Mouse (Mus musculus) stomach, embryonic 14.5 days (tissue): ENCODE data around the gene Atp5s. TPM values are rescaled to one million over a fixed set of nuclear protein-coding genes. Genes with fewer than 3 reads are reported as not detected.

Experiments
- ATAC-seq: fragments of 200-750 bp; cut with Nextera tagmentation; 2 replicates; pipeline ENCODE4 v1.8.0; 2017; ENCODE audit warnings: low read depth, moderate TSS enrichment; ENCODE audit not compliant: insufficient number of reproducible peaks, insufficient read depth, low FRiP score
- H3K27ac ChIP-seq: fragments of 300-500 bp; sonication (generic); 2 replicates; pipeline ENCODE4 v1.5.1; 2014; ENCODE audit warnings: mild to moderate bottlenecking, low read length, moderate library complexity, mixed read lengths
- H3K27me3 ChIP-seq: fragments of 300-500 bp; sonication (generic); 2 replicates; pipeline ENCODE4 v1.6.1; 2014; ENCODE audit warnings: low read length, control low read depth, mixed read lengths; ENCODE audit not compliant: control insufficient read depth, insufficient read depth
- H3K36me3 ChIP-seq: fragments of 300-500 bp; sonication (generic); 2 replicates; pipeline ENCODE4 v1.6.1; 2014; ENCODE audit warnings: mild to moderate bottlenecking, control low read depth, low read length, moderate library complexity, mixed read lengths; ENCODE audit not compliant: control insufficient read depth, insufficient read depth
- H3K4me1 ChIP-seq: fragments of 300-500 bp; sonication (generic); 2 replicates; pipeline ENCODE4 v1.6.1; 2014; ENCODE audit warnings: low read length, control low read depth, mixed read lengths; ENCODE audit not compliant: control insufficient read depth, insufficient read depth
- H3K4me2 ChIP-seq: fragments of 300-500 bp; sonication (generic); replicated peaks from 2 replicates; pipeline ENCODE4 v1.6.1; 2014; ENCODE audit warnings: low read depth, low read length, control low read depth
- H3K4me3 ChIP-seq: fragments of 300-500 bp; sonication (generic); 2 replicates; pipeline ENCODE4 v1.5.1; 2014; ENCODE audit warnings: low read depth, low read length, control low read depth
- H3K9ac ChIP-seq: fragments of 300-500 bp; sonication (generic); replicated peaks from 2 replicates; pipeline ENCODE4 v1.6.1; 2014; ENCODE audit warnings: low read depth, mild to moderate bottlenecking, control low read depth, low read length, moderate library complexity, mixed read lengths
- H3K9me3 ChIP-seq: fragments of 300-500 bp; sonication (generic); 2 replicates; pipeline ENCODE4 v1.6.1; 2016; ENCODE audit warnings: low read depth, low read length, control low read depth; ENCODE audit not compliant: control insufficient read depth
- WGBS: fragments of 180-500 bp; shearing (Covaris S2); extraction: QIAGEN DNeasy Blood & Tissue Kit; methylation state at CpG from one replicate; pipeline ENCODE4 v1.1.7; 2014; 5-methylcytosine and 5-hydroxymethylcytosine counted together
- polyA plus RNA-seq: library from polyadenylated mRNA; unstranded; fragments of >200 nt; fragmentation: Nextera tagmentation; extraction: Ambion mirVana; gene quantifications from 2 replicates; pipeline ENCODE4 v1.2.1, GENCODE M21; 2014

The Atp5s gene
- polyA plus RNA-seq = 33.6 and 37.2 TPM in 2 replicates

DNA sequence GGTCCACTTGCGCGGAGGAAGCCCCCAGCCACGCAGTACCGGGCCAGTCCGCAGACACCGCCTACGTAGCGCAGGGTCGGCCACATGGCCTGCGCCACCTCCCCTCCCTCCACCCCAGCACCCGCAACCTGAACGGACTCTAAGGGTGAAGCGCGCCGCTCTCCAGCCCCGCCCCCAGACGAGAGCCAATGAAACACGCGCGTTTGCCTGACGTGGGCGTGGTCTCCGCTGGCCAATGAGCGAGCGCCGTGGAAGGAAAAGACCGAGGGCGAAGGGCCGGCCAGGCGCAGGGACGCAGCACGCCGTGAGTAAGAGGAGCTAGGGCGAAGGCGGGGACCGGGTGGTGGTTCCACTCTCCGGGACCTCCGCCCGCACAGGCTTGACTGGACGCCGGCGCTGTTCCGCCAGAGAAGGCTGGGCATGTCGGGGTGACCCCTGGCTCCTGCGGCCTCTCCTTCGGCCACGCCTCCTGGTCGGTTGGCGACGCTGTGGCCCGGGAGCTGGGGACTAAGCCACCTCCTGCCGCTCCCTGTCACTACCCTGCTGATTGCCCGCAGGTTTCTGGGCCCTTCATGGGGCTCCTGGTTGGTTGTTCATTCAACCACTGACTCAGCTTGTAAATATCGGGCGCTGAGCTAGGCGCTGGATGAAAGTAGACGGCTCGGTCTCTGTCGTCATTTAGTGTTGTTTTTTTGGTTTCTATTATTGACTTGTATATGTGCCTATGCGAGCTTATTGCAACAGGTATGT lies at the start of gene Atp5s, which contains the start of gene L2hgdh:
Gene Atp5s (plus strand): TSS at position 240 of the 750 bp plus-strand sequence.
Gene L2hgdh (minus strand): TSS at position 163 of the 750 bp plus-strand sequence.
- Histone ChIP-seq H3K9ac (peak within 1 kb of the TSS; percentile 67), H3K9me3 (peaks cover 2% of the 10 kb centered on the region; the same call in 1 of the 2 replicates), H3K4me3 (peak within 1 kb of the TSS; percentile 75), H3K27me3 (no peaks in the 10 kb centered on the region), H3K4me2 (peak within 1 kb of the TSS; percentile 86), H3K27ac (peak within 1 kb of the TSS; percentile 79), H3K4me1 (peaks cover 8% of the 10 kb centered on the region; the same call in 1 of the 2 replicates), H3K36me3 (no peaks in the 10 kb centered on the region; the same call in 1 of the 2 replicates)
- WGBS = under 1% methylated on average over 57 of the region's 60 CpGs
- ATAC-seq = peak; percentile 96

DNA sequence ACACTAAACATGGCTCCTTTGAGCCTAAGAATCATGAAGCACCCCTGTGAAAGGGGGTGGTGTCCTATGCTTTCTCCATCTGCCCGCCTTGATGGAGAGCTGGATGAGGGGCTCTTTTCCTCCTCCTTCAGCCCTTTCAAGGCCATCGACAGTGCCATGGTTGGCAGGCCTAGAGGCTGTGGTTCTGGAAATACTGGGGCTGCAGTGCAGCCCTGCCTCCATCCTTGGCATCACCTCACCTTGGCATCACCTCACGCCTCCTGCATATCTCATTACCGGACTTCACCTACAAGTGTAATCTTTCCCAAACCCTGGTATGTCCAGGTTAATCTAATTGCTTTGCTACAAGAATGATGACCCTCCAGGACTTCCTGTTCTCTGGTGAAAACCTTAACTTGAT lies 48.6 kb upstream of the Atp5s start:
- Histone ChIP-seq H3K9ac (no peak overlapping the region), H3K36me3 (no peaks in the 10 kb centered on the region), H3K9me3 (no peaks in the 10 kb centered on the region), H3K4me2 (no peak overlapping the region), H3K4me3 (no peak overlapping the region), H3K27me3 (no peaks in the 10 kb centered on the region), H3K4me1 (peaks cover 28% of the 10 kb centered on the region; the same call in 1 of the 2 replicates), H3K27ac (no peak overlapping the region)
- 79% methylated on average over 4 of the region's 4 CpGs for WGBS
- no peak for ATAC-seq

DNA sequence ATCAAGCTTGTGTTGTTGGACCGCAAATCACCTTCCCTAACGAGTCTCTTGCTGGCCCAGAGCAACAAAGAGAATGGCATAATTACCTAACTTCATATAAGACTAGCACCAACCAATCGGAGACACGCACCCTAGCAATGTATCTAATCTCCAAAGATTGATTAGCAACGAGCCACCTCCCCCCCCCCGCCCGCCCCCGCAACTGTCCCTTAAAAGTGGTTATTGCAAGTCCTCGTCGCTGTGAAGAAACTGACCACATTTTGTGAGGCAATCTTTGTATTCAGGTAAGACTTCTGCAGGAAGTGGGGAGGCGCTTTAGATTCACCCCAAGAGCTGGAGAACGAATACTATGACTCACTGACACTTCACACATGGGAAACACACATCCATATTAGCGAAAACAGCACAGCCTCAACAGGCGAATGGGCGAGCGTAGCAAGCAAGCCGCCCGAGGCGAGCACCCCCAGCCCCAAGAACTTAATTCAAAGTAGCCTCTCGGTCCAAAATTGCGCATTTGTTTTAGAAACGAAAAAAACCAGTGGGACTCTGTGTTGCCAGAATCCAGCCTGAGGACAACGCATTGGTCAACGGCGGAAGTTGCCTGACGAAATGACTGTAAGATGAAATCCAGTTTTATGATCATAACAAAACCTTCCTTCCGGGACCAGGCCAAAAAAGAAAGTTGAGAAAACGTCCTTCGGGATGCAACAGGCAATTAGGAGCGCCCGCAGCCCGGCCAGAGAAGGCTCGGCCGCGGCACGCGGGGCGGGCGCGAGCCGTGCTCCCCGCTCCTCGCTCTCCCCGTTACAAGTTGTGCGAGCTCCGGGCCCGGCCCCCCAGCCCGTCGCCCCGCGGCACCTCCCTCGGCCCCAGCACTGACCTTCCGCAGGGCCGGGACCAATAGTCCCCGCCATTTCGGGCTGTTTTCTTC lies 43.9 kb upstream of the Atp5s start:
- no peaks in the 10 kb centered on the region for H3K27me3 ChIP-seq
- peak; percentile 42; the same call in 1 of the 2 replicates for ATAC-seq
- no peaks in the 10 kb centered on the region for H3K9me3 ChIP-seq
- no peaks in the 10 kb centered on the region for H3K36me3 ChIP-seq
- WGBS = under 1% methylated on average over 45 of the region's 56 CpGs
- H3K27ac ChIP-seq = peak overlapping the region; percentile 98
- peak overlapping the region; percentile 97 for H3K9ac ChIP-seq
- peak overlapping the region; percentile 48 for H3K4me2 ChIP-seq
- peaks cover 18% of the 10 kb centered on the region; the same call in 1 of the 2 replicates for H3K4me1 ChIP-seq
- H3K4me3 ChIP-seq = peak overlapping the region; percentile 87

DNA sequence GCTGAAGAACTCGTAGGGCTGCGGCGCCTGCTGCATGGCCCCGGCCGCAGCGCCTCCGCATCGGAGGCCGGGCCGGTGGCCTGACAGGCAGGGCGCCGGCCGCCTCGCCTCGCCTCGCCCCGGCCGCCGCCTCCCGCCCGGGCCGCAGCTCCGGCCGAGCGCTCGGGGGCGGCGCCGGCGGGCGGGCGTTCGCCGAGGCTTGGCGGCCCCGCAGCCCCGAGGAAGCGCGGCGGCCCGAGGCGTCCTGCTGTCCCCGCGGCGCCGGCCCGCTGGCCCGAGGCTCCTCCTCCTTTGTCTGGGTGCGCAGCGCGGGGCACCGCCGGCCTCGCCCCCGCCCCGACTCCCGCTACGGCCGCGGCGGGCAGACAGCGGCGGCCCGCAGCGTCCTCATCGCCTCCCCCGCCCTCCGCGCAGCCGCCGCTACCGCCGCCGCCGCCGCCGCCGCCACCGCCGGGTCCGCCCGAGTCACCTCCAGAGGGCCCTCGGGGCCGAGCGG lies 43.1 kb upstream of the Atp5s start, which contains the start of gene Sos2:
Gene Sos2 (minus strand): TSS at position 287 of the 496 bp plus-strand sequence.
- H3K9me3 ChIP-seq = no peaks in the 10 kb centered on the region
- peak; percentile 82 for ATAC-seq
- H3K27ac ChIP-seq = peak within 1 kb of the TSS; percentile 98
- H3K4me1 ChIP-seq = peaks cover 18% of the 10 kb centered on the region; the same call in 1 of the 2 replicates
- H3K4me2 ChIP-seq = peak within 1 kb of the TSS; percentile 48
- peak within 1 kb of the TSS; percentile 87 for H3K4me3 ChIP-seq
- peak within 1 kb of the TSS; percentile 97 for H3K9ac ChIP-seq
- H3K27me3 ChIP-seq = no peaks in the 10 kb centered on the region
- H3K36me3 ChIP-seq = no peaks in the 10 kb centered on the region
- under 1% methylated on average over 64 of the region's 85 CpGs for WGBS

DNA sequence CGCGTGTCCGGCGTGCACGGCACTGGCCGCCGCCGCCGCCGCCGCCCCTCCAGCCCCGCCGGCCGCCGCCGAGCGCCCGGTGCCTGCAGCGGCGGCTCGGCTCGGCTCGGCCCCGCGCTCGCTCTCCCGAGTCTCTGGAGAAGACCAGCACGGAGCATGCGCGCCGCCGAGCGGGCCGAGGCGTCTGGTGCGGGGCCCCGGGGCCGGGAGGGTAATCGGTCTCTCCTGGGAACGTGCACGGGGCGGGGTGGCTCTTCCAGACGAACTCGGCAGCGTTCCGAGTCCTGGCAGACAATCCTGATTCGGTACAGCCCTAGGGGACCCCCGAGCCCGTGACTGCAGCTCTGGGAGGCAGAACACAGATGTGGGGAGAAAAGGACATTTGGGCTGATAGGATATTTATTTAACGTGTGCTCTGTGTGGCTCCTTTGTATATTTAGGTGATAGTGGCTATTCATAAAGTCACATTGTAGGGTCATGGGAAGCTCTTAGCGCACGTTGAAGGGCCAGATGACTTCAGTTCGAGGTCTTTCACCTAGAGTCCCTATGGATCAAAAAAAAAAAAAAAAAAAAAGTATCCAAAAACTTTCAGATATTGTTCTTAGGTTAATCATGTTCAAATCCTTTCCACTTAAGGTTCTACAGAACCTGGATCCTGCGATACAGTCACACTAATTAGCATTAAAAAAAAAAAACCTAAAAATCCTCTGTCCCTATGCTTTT lies 42.5 kb upstream of the Atp5s start:
- peak overlapping the region; percentile 87 for H3K4me3 ChIP-seq
- peak overlapping the region; percentile 97 for H3K9ac ChIP-seq
- H3K4me2 ChIP-seq = peak overlapping the region; percentile 48
- WGBS = under 1% methylated on average over 36 of the region's 54 CpGs
- H3K27me3 ChIP-seq = no peaks in the 10 kb centered on the region
- no peaks in the 10 kb centered on the region for H3K36me3 ChIP-seq
- H3K4me1 ChIP-seq = peaks cover 18% of the 10 kb centered on the region; the same call in 1 of the 2 replicates
- ATAC-seq = peak; percentile 90
- peak overlapping the region; percentile 98 for H3K27ac ChIP-seq
- H3K9me3 ChIP-seq = no peaks in the 10 kb centered on the region

DNA sequence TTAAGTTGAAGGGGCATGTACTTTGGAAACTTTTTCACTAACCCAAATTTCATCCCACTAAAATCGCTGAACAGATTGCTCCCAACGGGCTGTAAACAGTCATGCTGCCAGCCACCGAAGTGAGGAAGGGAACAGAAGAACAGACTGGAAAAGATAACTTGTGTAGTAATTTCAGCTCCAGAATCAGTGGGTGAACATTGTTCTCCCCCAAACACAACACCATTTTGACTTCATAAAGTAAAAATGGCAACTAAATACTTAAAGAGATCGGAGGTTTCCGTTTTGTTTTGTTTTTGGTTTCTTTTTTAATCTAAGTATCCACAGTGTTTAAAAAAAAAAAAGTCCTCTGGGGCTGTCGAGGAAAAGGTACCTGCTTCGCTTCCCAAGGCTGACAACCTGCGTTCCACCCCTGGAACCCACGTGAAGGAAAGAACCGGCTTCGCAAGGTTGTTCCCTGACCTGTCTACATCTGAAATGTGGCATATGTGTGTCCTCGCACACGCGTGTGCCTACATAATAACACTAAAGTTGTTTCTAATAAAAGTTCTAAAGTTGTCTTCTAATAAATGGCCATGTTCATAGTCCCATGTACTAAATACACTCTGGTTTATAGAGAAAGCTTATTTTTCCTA lies 41.8 kb upstream of the Atp5s start:
- Histone ChIP-seq H3K4me2 (peak overlapping the region; percentile 48), H3K9ac (no peak overlapping the region), H3K36me3 (no peaks in the 10 kb centered on the region), H3K27ac (no peak overlapping the region), H3K27me3 (no peaks in the 10 kb centered on the region), H3K4me1 (peaks cover 14% of the 10 kb centered on the region; the same call in 1 of the 2 replicates), H3K4me3 (peak overlapping the region; percentile 87; the same call in 1 of the 2 replicates), H3K9me3 (no peaks in the 10 kb centered on the region)
- ATAC-seq = no peak
- WGBS = 41% methylated on average over 14 of the region's 14 CpGs

DNA sequence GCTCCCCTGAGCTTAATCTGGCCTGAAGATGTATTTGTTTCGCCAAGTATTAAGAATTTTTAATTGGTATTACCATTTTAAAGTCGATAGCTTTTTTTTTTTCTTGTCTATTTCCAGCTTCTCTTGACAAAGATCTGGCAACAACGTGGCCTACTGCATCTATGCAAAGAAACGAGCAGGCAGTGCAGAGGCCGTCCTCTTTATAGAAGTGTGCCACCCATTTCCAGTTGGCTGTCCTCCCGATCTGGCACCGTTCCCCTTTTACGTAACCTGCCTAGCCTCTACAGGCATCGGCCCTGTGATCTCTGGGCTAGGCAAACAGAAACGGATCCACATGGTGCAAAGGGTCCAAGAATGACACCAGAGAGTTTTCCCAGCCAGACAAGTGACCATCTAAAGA lies 41.2 kb upstream of the Atp5s start:
- WGBS = 49% methylated on average over 10 of the region's 10 CpGs
- H3K4me2 ChIP-seq = no peak overlapping the region

More for the DNA sequence above, 41.2 kb upstream of the Atp5s start:
- Histone ChIP-seq H3K9ac (no peak overlapping the region), H3K4me1 (peaks cover 12% of the 10 kb centered on the region; the same call in 1 of the 2 replicates), H3K9me3 (no peaks in the 10 kb centered on the region), H3K36me3 (no peaks in the 10 kb centered on the region), H3K4me3 (no peak overlapping the region), H3K27ac (no peak overlapping the region), H3K27me3 (no peaks in the 10 kb centered on the region)
- no peak for ATAC-seq
